Mouse (Mus musculus) limb, embryonic 10.5 days (tissue): ENCODE data around the gene Clec16a. TPM values are rescaled to one million over a fixed set of nuclear protein-coding genes. Genes with fewer than 3 reads are reported as not detected.

Source experiments
- DNase-seq: peaks from one replicate; pipeline ENCODE4 v3.0.0-alpha.2; 2017; ENCODE audit warnings: low spot score
- H3K27ac ChIP-seq: fragments of 300-500 bp; sonication (generic); 2 replicates; pipeline ENCODE4 v1.5.1; 2016; ENCODE audit warnings: mild to moderate bottlenecking
- H3K27me3 ChIP-seq: fragments of 300-500 bp; sonication (generic); 2 replicates; pipeline ENCODE4 v1.6.1; 2016; ENCODE audit warnings: low read depth, mild to moderate bottlenecking; ENCODE audit not compliant: poor library complexity, severe bottlenecking
- H3K36me3 ChIP-seq: fragments of 300-500 bp; sonication (generic); 2 replicates; pipeline ENCODE4 v1.6.1; 2016; ENCODE audit warnings: mild to moderate bottlenecking, moderate library complexity
- H3K4me1 ChIP-seq: fragments of 300-500 bp; sonication (generic); 2 replicates; pipeline ENCODE4 v1.6.1; 2016
- H3K4me3 ChIP-seq: fragments of 300-500 bp; sonication (generic); 2 replicates; pipeline ENCODE4 v1.5.1; 2016; ENCODE audit warnings: mild to moderate bottlenecking, moderate library complexity
- H3K9me3 ChIP-seq: fragments of 300-500 bp; sonication (generic); replicated peaks from 2 replicates; pipeline ENCODE4 v1.6.1; 2016; ENCODE audit warnings: mild to moderate bottlenecking
- WGBS: fragments of 180-500 bp; shearing (Covaris S2); methylation state at CpG from one replicate; pipeline ENCODE4 v1.1.7; 2016; 5-methylcytosine and 5-hydroxymethylcytosine counted together
- polyA plus RNA-seq: library from polyadenylated mRNA; unstranded; fragments of >200 nt; fragmentation: Nextera tagmentation; extraction: Ambion mirVana; gene quantifications from 2 replicates; pipeline ENCODE4 v1.2.1, GENCODE M21; 2016

Gene Clec16a
- polyA plus RNA-seq, 1 experiment from 2014 or later, result 27.0 TPM

DNA sequence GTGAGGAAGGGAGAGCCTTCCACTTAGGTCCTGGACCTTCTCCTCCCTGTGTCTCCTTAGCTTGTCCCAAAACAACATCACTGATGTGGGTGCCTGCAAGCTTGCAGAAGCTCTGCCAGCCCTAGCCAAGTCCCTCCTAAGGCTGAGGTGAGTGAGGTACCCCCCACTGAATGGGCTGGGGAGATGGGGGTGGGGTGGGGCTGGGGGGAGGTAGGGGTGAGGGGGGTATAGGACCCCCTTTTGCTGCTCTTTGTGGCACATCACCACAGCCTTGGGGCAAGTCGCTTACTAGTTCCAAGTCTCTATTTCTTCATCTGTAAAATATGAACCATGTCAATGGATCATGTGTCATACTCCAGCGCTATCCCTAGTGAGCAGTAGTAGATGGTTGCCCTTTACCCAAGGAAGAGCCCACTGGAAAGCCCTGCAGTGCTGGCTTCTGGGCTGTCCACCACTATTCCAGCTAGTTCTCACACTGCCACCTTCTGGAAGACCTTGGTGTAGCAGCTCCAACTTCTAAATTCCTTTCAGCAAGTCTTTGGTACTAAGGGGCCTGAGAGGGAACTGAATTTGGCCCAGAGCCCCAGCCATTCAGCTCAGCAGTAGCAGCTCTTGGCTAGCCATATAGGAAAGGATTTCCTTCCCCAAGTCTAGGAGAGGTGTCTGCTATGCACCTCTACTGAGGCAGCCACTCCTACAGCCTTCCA lies 24.1 kb upstream of the Clec16a start:
- 48% methylated on average over 2 of the region's 2 CpGs for WGBS
- DNase-seq, result peak; percentile 83
- H3K27ac ChIP-seq, result no peak overlapping the region
- H3K27me3 ChIP-seq, result no peaks in the 10 kb centered on the region
- H3K4me1 ChIP-seq, result peaks cover 15% of the 10 kb centered on the region
- H3K36me3 ChIP-seq, result no peaks in the 10 kb centered on the region
- H3K9me3 ChIP-seq, result no peaks in the 10 kb centered on the region
- H3K4me3 ChIP-seq, result no peak overlapping the region

DNA sequence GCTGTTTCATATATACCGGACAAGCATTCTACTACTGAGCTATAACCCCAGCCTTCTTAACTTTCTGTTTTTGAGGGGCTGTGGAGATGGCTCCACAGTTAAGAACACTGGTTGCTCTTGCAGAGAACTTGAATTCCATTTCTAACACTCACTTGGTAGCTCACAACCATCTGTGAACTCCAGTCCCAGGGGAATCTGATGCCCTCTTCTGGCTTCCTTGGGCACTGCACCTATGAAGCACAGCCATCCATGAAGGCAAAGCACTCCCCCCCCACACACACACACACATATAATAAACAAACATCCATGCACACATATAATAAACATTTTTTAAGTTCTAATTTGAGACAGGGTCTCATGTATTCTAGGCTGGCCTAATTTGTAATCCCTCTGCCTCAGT lies 22.3 kb upstream of the Clec16a start:
- Histone ChIP-seq H3K36me3 (no peaks in the 10 kb centered on the region), H3K27me3 (no peaks in the 10 kb centered on the region), H3K4me1 (peaks cover 5% of the 10 kb centered on the region), H3K4me3 (no peak overlapping the region), H3K9me3 (no peaks in the 10 kb centered on the region), H3K27ac (no peak overlapping the region)
- peak; percentile 78 for DNase-seq
- WGBS, result 78% methylated on average over 1 of the region's 1 CpGs

DNA sequence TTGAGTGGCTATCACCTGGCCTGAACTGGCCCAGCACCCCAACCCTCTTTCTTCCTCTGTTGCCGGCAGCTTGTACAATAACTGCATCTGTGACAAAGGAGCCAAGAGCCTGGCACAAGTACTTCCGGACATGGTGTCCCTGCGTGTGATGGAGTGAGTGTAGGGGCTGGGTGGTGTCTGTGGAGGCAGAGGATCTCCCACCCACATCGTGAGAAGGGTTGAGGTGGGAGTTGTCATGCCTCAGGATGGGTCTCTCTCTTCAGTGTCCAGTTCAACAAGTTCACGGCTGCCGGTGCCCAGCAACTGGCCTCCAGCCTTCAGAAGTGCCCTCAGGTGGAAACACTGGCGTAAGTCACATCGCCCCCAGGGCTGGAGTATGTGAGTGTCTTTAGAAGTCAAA lies 21.5 kb upstream of the Clec16a start:
- DNase-seq, result no peak
- no peaks in the 10 kb centered on the region for H3K9me3 ChIP-seq
- no peaks in the 10 kb centered on the region for H3K36me3 ChIP-seq
- no peak overlapping the region for H3K4me3 ChIP-seq
- H3K4me1 ChIP-seq, result no peaks in the 10 kb centered on the region
- 87% methylated on average over 8 of the region's 8 CpGs for WGBS
- H3K27me3 ChIP-seq, result no peaks in the 10 kb centered on the region
- H3K27ac ChIP-seq, result no peak overlapping the region

DNA sequence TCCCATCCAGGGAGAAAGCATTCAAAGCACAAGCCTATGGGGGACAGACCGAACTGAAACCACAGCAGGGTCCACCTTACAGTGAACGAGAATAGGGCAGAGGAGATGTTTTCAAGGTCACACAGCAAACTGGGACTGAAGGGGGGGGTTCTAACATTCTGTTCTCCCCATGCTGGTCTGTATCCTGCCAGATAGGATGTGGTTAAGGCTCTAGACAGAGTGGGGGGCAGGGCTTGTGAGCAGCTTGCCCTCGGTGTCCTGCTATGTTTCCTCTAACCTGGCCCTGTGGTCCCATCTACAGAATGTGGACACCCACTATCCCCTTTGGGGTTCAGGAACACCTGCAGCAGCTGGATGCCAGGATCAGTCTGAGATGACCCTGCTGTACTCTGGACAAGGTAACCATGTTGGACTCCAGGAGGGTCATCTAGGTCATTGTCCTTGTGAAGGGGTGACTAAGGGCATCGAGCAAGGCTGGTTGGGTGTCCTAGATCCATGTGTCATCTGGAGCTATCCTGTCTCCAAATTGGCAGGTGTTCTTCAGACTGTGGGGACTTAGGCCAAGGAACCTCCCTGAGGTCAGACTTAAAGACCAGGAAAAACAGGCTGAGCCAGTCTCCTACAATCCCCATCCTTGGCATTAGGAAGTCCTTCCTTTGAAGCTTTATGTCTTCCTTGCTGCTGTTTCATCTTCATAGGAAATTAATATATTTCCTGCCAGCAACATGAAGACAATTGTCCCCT lies 20.1 kb upstream of the Clec16a start:
- Histone ChIP-seq H3K36me3 (peaks cover 9% of the 10 kb centered on the region), H3K27ac (no peak overlapping the region), H3K4me1 (no peaks in the 10 kb centered on the region), H3K9me3 (no peaks in the 10 kb centered on the region), H3K4me3 (no peak overlapping the region), H3K27me3 (no peaks in the 10 kb centered on the region)
- no peak for DNase-seq
- 88% methylated on average over 4 of the region's 4 CpGs for WGBS

DNA sequence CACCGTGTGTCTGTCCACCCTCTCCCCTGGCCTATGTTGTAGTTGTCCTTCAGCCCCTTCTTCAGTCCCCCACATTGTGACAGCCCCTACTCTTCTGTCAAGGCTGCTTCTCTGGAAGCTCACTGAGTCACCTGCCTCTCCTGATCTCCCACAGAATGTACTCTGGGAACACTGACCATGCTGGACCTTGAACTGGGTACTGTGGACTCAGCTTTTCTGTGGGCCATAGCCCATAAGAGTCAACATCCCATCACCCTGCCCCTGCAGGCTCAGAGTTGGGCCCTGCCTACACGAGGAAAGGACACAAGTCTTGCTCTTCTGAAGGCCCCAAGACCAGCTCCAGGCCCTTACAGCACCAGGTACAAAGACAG lies 19.5 kb upstream of the Clec16a start:
- no peak for DNase-seq
- Histone ChIP-seq H3K4me1 (no peaks in the 10 kb centered on the region), H3K36me3 (peaks cover 15% of the 10 kb centered on the region), H3K4me3 (no peak overlapping the region), H3K9me3 (no peaks in the 10 kb centered on the region), H3K27me3 (no peaks in the 10 kb centered on the region), H3K27ac (no peak overlapping the region)
- 81% methylated on average over 2 of the region's 2 CpGs for WGBS

DNA sequence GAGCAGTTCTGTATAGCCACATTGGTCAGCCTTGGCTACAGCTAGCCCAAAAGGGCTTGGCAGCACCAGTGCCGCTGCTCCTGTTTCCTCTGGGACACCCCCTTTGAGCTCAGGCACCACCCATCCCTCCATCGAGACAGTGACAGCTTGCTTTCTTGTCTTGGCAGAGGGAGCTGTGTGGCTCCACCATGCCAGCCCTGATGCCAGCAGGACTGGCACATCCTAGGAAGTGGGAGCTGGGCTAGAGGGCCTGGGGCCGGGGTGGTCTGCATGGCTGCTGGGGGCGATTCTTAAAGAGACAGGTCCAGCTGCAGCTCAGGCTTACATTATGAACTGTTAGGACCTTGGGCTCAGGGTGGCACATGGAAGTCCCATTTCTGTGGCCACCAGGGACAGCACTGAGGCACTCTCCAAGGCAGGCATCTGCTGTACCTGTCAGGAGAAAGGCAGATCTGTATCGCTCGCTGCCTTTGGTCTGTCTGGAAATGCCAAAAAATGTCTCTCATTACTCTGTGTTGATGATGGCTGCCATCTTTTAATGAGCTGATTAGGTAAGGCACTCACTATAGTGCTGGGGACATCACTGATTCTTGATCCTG lies 18.0 kb upstream of the Clec16a start:
- Histone ChIP-seq H3K9me3 (no peaks in the 10 kb centered on the region), H3K27ac (no peak overlapping the region), H3K27me3 (no peaks in the 10 kb centered on the region), H3K4me1 (no peaks in the 10 kb centered on the region), H3K4me3 (no peak overlapping the region), H3K36me3 (peaks cover 26% of the 10 kb centered on the region)
- no peak for DNase-seq
- WGBS, result 83% methylated on average over 6 of the region's 6 CpGs

DNA sequence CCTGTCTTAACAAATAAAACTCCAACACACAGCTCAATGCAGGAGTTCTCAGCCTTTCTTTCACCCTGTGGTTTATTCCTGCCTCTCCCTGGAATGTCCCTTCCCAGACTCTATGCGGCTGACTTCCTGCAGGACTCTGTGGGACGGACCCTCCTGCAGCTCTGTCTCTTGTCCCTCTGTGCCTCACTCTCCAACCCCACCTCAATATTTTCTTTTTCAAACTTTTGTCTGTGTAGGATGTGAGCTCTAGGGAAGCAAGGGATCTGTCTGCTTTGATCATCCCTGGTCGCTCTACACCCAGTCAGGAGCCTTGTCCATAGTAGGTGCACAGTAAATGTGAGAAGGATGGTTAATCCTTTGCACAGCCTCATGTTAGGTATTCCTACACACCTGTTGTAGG lies 16.8 kb upstream of the Clec16a start:
- no peak for DNase-seq
- Histone ChIP-seq H3K36me3 (peaks cover 29% of the 10 kb centered on the region), H3K9me3 (no peaks in the 10 kb centered on the region), H3K27ac (no peak overlapping the region), H3K4me1 (no peaks in the 10 kb centered on the region), H3K4me3 (no peak overlapping the region), H3K27me3 (no peaks in the 10 kb centered on the region)
- WGBS, result 93% methylated on average over 3 of the region's 3 CpGs

DNA sequence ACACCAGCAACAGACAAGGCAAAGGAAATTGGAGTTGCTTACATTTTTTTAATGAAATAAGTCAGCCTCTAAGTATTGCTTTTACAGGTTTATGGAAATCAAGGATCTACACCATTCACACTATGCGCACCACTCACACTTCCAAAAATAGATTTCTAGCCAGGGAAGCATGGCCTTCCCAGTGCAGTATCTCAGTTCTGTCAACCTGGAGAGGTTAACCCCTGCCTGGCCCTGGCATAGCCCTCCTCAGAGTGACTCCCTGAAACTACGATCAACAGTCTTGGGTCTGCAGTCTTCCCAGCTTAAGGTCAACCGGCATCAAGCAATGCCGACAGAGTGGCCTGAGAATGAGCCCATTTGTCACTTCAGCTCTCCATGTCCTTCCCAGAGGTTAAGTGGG lies 15.0 kb upstream of the Clec16a start:
- 89% methylated on average over 4 of the region's 4 CpGs for WGBS
- H3K27ac ChIP-seq, result no peak overlapping the region
- no peaks in the 10 kb centered on the region for H3K9me3 ChIP-seq
- H3K4me1 ChIP-seq, result no peaks in the 10 kb centered on the region
- H3K36me3 ChIP-seq, result peaks cover 41% of the 10 kb centered on the region
- no peak for DNase-seq
- no peak overlapping the region for H3K4me3 ChIP-seq
- no peaks in the 10 kb centered on the region for H3K27me3 ChIP-seq

DNA sequence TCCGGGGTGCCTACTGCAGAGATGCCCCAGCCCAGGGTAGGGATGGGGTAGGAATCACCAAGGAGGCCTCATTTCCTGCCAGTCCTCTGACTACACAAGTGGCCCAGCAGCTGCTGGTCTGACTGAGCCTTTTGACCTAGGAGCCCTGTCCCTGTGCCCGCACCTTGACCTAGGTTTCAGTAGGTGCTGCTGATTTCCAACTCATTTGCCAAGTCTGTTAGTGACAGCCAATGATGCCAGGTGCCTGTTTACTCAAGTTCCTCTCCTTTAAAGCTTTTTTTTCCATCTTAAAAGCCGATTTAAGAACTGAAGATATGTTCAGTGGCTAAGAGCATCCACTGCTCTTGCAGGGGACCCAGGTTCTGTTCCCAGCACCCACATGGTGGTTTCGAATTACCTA lies 11.4 kb upstream of the Clec16a start:
- Histone ChIP-seq H3K36me3 (peaks cover 47% of the 10 kb centered on the region), H3K4me3 (no peak overlapping the region)
- WGBS, result 94% methylated on average over 4 of the region's 4 CpGs

DNA sequence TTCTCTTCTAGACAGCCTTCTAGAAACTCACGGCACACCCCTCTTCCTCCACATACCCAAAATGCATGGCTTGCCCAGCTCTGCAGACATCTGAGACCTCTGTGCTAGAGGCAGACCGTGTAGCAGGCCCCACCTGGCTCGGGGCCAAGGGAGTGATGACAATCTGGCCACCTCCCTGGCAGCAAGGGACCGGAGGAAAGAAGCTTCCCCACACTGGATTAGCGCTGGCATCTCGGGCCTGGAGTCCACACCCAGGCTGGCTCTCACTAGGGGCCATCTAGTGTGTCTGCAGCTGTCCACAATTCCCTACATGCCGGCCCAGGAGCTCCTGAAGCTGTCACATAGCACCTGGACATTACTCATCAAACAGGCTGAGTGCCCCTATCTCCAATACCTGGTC lies 10.6 kb upstream of the Clec16a start:
- no peak overlapping the region for H3K27ac ChIP-seq
- H3K4me3 ChIP-seq, result no peak overlapping the region
- no peak for DNase-seq
- no peaks in the 10 kb centered on the region for H3K9me3 ChIP-seq
- no peaks in the 10 kb centered on the region for H3K27me3 ChIP-seq
- peaks cover 42% of the 10 kb centered on the region for H3K36me3 ChIP-seq
- 91% methylated on average over 7 of the region's 7 CpGs for WGBS
- H3K4me1 ChIP-seq, result no peaks in the 10 kb centered on the region; the same call in 1 of the 2 replicates

More for the DNA sequence above, 11.4 kb upstream of the Clec16a start:
- Histone ChIP-seq H3K27ac (no peak overlapping the region), H3K4me1 (no peaks in the 10 kb centered on the region), H3K27me3 (no peaks in the 10 kb centered on the region), H3K9me3 (no peaks in the 10 kb centered on the region)
- no peak for DNase-seq

DNA sequence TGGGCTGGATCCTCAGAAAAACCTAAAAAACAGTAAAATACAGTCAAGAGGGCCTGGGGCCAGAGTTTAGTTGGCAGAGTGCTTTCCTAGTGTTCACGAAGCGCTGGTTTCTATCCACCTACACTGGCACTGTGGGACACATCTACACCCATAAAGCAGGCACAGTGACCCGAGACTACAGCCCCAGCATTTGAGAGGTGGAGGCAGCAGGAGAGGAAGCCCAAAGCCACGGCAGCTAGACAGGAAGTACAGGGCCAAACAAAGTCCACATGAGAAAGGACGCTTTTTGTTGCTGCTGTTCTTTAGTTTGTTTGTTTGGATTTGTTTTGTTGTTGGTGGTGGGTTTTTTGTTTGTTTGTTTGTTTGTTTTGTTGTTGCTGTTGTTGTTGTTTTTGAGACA lies 8.8 kb upstream of the Clec16a start:
- Histone ChIP-seq H3K4me3 (no peak overlapping the region), H3K9me3 (no peaks in the 10 kb centered on the region), H3K4me1 (peaks cover 11% of the 10 kb centered on the region), H3K36me3 (peaks cover 28% of the 10 kb centered on the region), H3K27me3 (no peaks in the 10 kb centered on the region), H3K27ac (no peak overlapping the region)
- DNase-seq, result no peak
- WGBS, result 80% methylated on average over 5 of the region's 5 CpGs

DNA sequence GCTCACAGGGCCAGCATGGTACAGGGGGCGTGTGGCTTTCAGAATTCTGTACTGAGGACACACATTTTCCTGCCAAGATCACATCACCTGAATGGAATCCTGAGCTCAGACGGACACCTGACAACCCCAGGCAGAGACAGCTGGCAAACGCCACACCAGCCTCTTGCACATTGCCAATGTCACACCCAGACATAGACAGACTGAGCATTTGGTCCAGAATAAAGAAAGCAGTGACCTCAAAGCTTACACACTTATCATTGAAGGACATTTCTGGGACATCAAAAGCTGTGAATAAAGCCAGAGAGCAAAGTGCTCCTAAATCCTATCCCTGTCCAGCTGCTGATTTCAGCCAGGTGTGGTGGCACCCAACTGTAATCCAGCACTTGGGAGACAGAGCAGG lies 8.2 kb upstream of the Clec16a start:
- no peak for DNase-seq
- no peak overlapping the region for H3K4me3 ChIP-seq
- H3K27me3 ChIP-seq, result no peaks in the 10 kb centered on the region
- no peaks in the 10 kb centered on the region for H3K9me3 ChIP-seq
- H3K36me3 ChIP-seq, result peaks cover 22% of the 10 kb centered on the region
- peaks cover 18% of the 10 kb centered on the region for H3K4me1 ChIP-seq
- H3K27ac ChIP-seq, result no peak overlapping the region
- WGBS, result 85% methylated on average over 3 of the region's 3 CpGs
